Mouse (Mus musculus) embryonic facial prominence, embryonic 11.5 days (tissue): ENCODE results near the gene Myh9. TPM values are rescaled to one million over a fixed set of nuclear protein-coding genes. Genes with fewer than 3 reads are reported as not detected.
A peak's percentile ranks its signal among the peaks of the same experiment; 100 is the strongest.
"Not testable (repeated sequence)": the region's sequence is repeated elsewhere in the genome, so short reads cannot be mapped to it uniquely, and the experiment has no call there.

ENCODE experiments used
- ATAC-seq: fragments of 200-750 bp; cut with Nextera tagmentation; replicated peaks from 2 replicates; pipeline ENCODE4 v1.8.0; 2017; ENCODE audit warnings: low read depth; ENCODE audit not compliant: insufficient number of reproducible peaks, low FRiP score, low TSS enrichment
- DNase-seq: peaks from one replicate; pipeline ENCODE4 v3.0.0-alpha.2; 2015; ENCODE audit warnings: low spot score
- H3K27ac ChIP-seq: fragments of 300-500 bp; sonication (generic); replicated peaks from 2 replicates; pipeline ENCODE4 v1.5.1; 2014; ENCODE audit warnings: mild to moderate bottlenecking, low read depth, low read length, control low read depth
- H3K27me3 ChIP-seq: fragments of 300-500 bp; sonication (generic); 2 replicates; pipeline ENCODE4 v1.6.1; 2014; ENCODE audit warnings: mild to moderate bottlenecking, low read length, moderate library complexity, mixed read lengths; ENCODE audit not compliant: control insufficient read depth, insufficient read depth
- H3K36me3 ChIP-seq: fragments of 300-500 bp; sonication (generic); replicated peaks from 2 replicates; pipeline ENCODE4 v1.6.1; 2014; ENCODE audit warnings: low read depth, mild to moderate bottlenecking, low read length, moderate library complexity, mixed read lengths; ENCODE audit not compliant: control insufficient read depth, insufficient read depth
- H3K4me1 ChIP-seq: fragments of 300-500 bp; sonication (generic); 2 replicates; pipeline ENCODE4 v1.6.1; 2014; ENCODE audit warnings: low read length, mixed read lengths; ENCODE audit not compliant: control insufficient read depth, insufficient read depth
- H3K4me2 ChIP-seq: fragments of 300-500 bp; sonication (generic); 2 replicates; pipeline ENCODE4 v1.6.1; 2014; ENCODE audit warnings: low read depth, mild to moderate bottlenecking, control low read depth, low read length, moderate library complexity
- H3K4me3 ChIP-seq: fragments of 300-500 bp; sonication (generic); 2 replicates; pipeline ENCODE4 v1.5.1; 2014; ENCODE audit warnings: low read depth, low read length, control low read depth
- H3K9ac ChIP-seq: fragments of 300-500 bp; sonication (generic); replicated peaks from 2 replicates; pipeline ENCODE4 v1.6.1; 2014; ENCODE audit warnings: mild to moderate bottlenecking, control low read depth, low read length
- H3K9me3 ChIP-seq: fragments of 300-500 bp; sonication (generic); replicated peaks from 2 replicates; pipeline ENCODE4 v1.6.1; 2016; ENCODE audit warnings: mild to moderate bottlenecking, low read length, inconsistent platforms, mixed read lengths; ENCODE audit not compliant: control insufficient read depth
- WGBS: fragments of 180-500 bp; shearing (Covaris S2); extraction: QIAGEN DNeasy Blood & Tissue Kit; methylation state at CpG from one replicate; pipeline ENCODE4 v1.1.7; 2014; 5-methylcytosine and 5-hydroxymethylcytosine counted together
- polyA plus RNA-seq: library from polyadenylated mRNA; unstranded; fragments of >200 nt; fragmentation: Nextera tagmentation; extraction: Ambion mirVana; gene quantifications from 2 replicates; pipeline ENCODE4 v1.2.1, GENCODE M21; 2014

The Myh9 gene
- polyA plus RNA-seq, 1 experiment from 2014 or later, result 23.4 TPM

- Histone ChIP-seq H3K4me2 (no peak overlapping the region), H3K9ac (0 out of 2 replicates have a peak overlapping the region, but pooled peaks have one; percentile 22), H3K27me3 (no peaks in the 10 kb centered on the region), H3K4me3 (no peak overlapping the region), H3K36me3 (no peaks in the 10 kb centered on the region), H3K27ac (no peak overlapping the region), H3K9me3 (no peaks in the 10 kb centered on the region), H3K4me1 (no peaks in the 10 kb centered on the region)
- 82% methylated on average over 3 of the region's 3 CpGs for WGBS
- DNase-seq, result no peak
- no peak for ATAC-seq
These were observed 34.7 kb upstream of the Myh9 start for GRCm38 (mm10) chr15:77876716-77877115.

- no peak overlapping the region for H3K4me3 ChIP-seq
- DNase-seq (no peak), ATAC-seq (no peak)
- no peaks in the 10 kb centered on the region for H3K27me3 ChIP-seq
- H3K9me3 ChIP-seq, result no peaks in the 10 kb centered on the region
- H3K4me2 ChIP-seq, result no peak overlapping the region
- H3K4me1 ChIP-seq, result no peaks in the 10 kb centered on the region
- H3K27ac ChIP-seq, result no peak overlapping the region
- H3K9ac ChIP-seq, result no peak overlapping the region
- H3K36me3 ChIP-seq, result no peaks in the 10 kb centered on the region
- WGBS, result 89% methylated on average over 6 of the region's 6 CpGs
These were observed 34.0 kb upstream of the Myh9 start for GRCm38 (mm10) chr15:77875953-77876352.

- Histone ChIP-seq H3K4me3 (no peak overlapping the region), H3K36me3 (no peaks in the 10 kb centered on the region), H3K4me2 (no peak overlapping the region), H3K9me3 (no peaks in the 10 kb centered on the region), H3K9ac (no peak overlapping the region), H3K27me3 (no peaks in the 10 kb centered on the region), H3K27ac (no peak overlapping the region), H3K4me1 (no peaks in the 10 kb centered on the region)
- ATAC-seq (no peak), DNase-seq (no peak)
- WGBS, result 87% methylated on average over 9 of the region's 9 CpGs
These were observed 32.8 kb upstream of the Myh9 start for GRCm38 (mm10) chr15:77874807-77875206.

GRCm38 (mm10) chr15:77874310-77874709, 32.3 kb upstream of the Myh9 start:
- WGBS, result 58% methylated on average over 4 of the region's 4 CpGs
- ATAC-seq (no peak), DNase-seq (no peak)
- no peaks in the 10 kb centered on the region for H3K27me3 ChIP-seq
- H3K4me3 ChIP-seq, result no peak overlapping the region
- no peaks in the 10 kb centered on the region for H3K9me3 ChIP-seq
- no peaks in the 10 kb centered on the region for H3K36me3 ChIP-seq
- H3K4me1 ChIP-seq, result no peaks in the 10 kb centered on the region
- no peak overlapping the region for H3K9ac ChIP-seq
- H3K4me2 ChIP-seq, result no peak overlapping the region
- no peak overlapping the region for H3K27ac ChIP-seq

GRCm38 (mm10) chr15:77873564-77873963, 31.6 kb upstream of the Myh9 start:
- H3K9ac ChIP-seq, result no peak overlapping the region
- DNase-seq (no peak), ATAC-seq (no peak)
- no peaks in the 10 kb centered on the region for H3K27me3 ChIP-seq
- H3K4me3 ChIP-seq, result no peak overlapping the region
- H3K27ac ChIP-seq, result no peak overlapping the region
- H3K36me3 ChIP-seq, result no peaks in the 10 kb centered on the region
- H3K4me2 ChIP-seq, result no peak overlapping the region
- WGBS, result 80% methylated on average over 2 of the region's 2 CpGs
- no peaks in the 10 kb centered on the region for H3K4me1 ChIP-seq
- no peaks in the 10 kb centered on the region for H3K9me3 ChIP-seq

GRCm38 (mm10) chr15:77872996-77873395, 31.0 kb upstream of the Myh9 start:
- H3K4me2 ChIP-seq, result no peak overlapping the region
- H3K4me1 ChIP-seq, result no peaks in the 10 kb centered on the region
- no peak overlapping the region for H3K4me3 ChIP-seq
- H3K27me3 ChIP-seq, result no peaks in the 10 kb centered on the region
- H3K9me3 ChIP-seq, result no peaks in the 10 kb centered on the region
- no peaks in the 10 kb centered on the region for H3K36me3 ChIP-seq
- DNase-seq, result no peak
- ATAC-seq, result no peak
- 84% methylated on average over 3 of the region's 3 CpGs for WGBS
- H3K9ac ChIP-seq, result no peak overlapping the region; the same call in 1 of the 2 replicates
- no peak overlapping the region for H3K27ac ChIP-seq

GRCm38 (mm10) chr15:77868340-77868739, 26.4 kb upstream of the Myh9 start:
- Histone ChIP-seq H3K9ac (no peak overlapping the region), H3K27ac (no peak overlapping the region), H3K27me3 (no peaks in the 10 kb centered on the region), H3K4me2 (no peak overlapping the region), H3K36me3 (no peaks in the 10 kb centered on the region), H3K9me3 (no peaks in the 10 kb centered on the region), H3K4me3 (no peak overlapping the region), H3K4me1 (no peaks in the 10 kb centered on the region)
- DNase-seq (no peak), ATAC-seq (no peak)
- WGBS, result 87% methylated on average over 5 of the region's 5 CpGs

GRCm38 (mm10) chr15:77867231-77867968, 25.4 kb upstream of the Myh9 start:
- not testable (repeated sequence) for H3K4me2 ChIP-seq, H3K36me3 ChIP-seq, DNase-seq, ATAC-seq, H3K4me1 ChIP-seq, H3K27me3 ChIP-seq, H3K9me3 ChIP-seq, H3K27ac ChIP-seq, H3K4me3 ChIP-seq, H3K9ac ChIP-seq
- 77% methylated on average over 9 of the region's 10 CpGs for WGBS
